Mouse (Mus musculus): ENCODE results near the gene Fgf10. TPM values are rescaled to one million over a fixed set of nuclear protein-coding genes. Genes with fewer than 3 reads are reported as not detected.

Fgf10 gene
- total and polyA plus RNA-seq, 3 experiments = not detected

DNA sequence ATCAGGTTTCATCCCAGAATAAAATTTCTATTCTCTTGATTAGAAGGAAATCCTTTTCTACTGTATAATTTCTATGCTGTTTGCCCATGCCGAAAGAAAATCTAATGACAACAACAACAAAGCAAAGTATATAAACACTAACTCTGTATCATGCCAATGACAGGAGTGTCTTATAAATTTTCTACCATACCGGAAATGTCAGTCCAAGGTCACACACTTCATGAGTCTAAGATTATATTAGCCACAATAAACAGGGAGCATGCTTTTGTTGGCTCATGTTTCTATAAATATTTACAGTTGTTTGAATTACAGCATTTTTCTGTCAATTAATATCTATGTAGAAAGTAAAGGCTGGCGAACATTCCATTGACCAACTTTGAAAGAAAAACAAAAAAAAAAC lies 9.6 kb downstream of the Fgf10 start:
- Histone ChIP-seq H3K4me1 (ENCODE audit: control insufficient read depth in 1 of 2, insufficient read depth in 2 of 2, low read length in 2 of 2) (no peaks in the 10 kb centered on the region), H3K36me3 (ENCODE audit: control insufficient read depth in 1 of 2, insufficient read depth in 2 of 2, low read length in 2 of 2) (no peaks in the 10 kb centered on the region), H3K9ac (ENCODE audit: control insufficient read depth, low read depth, low read length, poor library complexity, severe bottlenecking) (no peak overlapping the region), H3K27me3 (ENCODE audit: control insufficient read depth in 1 of 2, insufficient read depth in 2 of 2, low read length in 2 of 2) (no peaks in the 10 kb centered on the region), H3K9me3 (replicated peaks; ENCODE audit: insufficient read depth, low read length) (no peaks in the 10 kb centered on the region), H3K4me3 (ENCODE audit: control insufficient read depth in 1 of 2, insufficient read depth in 1 of 2, low read depth in 2 of 2, low read length in 2 of 2) (no peak overlapping the region), H3K27ac (ENCODE audit: control insufficient read depth, low read depth, low read length) (no peak overlapping the region), H3K79me2 (ENCODE audit: control insufficient read depth, insufficient read depth, low read length, poor library complexity) (no peaks in the 10 kb centered on the region)
- TF ChIP-seq CHD2 (IDR thresholded peaks at IDR 0.05; ENCODE audit: low read length) (no peak), POLR2AphosphoS2 (IDR thresholded peaks at IDR 0.05; ENCODE audit: low read length) (no peak)
- no peak for DNase-seq (ENCODE audit: low read depth, low spot score)

DNA sequence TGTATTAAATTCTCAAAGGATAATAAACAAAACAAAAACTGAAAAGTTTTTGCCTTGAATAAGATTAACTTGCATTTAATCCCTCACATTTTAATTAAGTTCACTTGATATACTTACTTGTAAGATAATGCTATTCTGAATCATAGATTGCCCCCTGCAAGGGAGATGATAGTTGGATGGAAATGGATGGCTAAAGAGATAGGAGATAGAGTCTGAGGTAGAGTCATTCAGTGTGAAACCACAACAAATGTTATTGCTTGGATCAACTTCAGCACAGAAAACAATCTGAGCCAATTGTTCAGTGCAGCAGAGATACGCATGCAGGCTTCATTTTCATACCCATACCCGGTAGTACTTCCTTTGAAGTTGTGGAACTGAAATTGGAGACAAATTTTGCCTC lies 23.5 kb downstream of the Fgf10 start:
- H3K79me2 ChIP-seq (ENCODE audit: control insufficient read depth, insufficient read depth, low read length, poor library complexity) = no peaks in the 10 kb centered on the region
- no peaks in the 10 kb centered on the region for H3K9me3 ChIP-seq (replicated peaks; ENCODE audit: insufficient read depth, low read length)
- H3K36me3 ChIP-seq (ENCODE audit: control insufficient read depth in 1 of 2, insufficient read depth in 2 of 2, low read length in 2 of 2) = no peaks in the 10 kb centered on the region
- TF ChIP-seq SMC3 (IDR thresholded peaks at IDR 0.05; ENCODE audit: low read depth, low read length) (no peak), POLR2AphosphoS2 (IDR thresholded peaks at IDR 0.05; ENCODE audit: low read length) (no peak), KAT2A (conservative IDR thresholded peaks at IDR 0.05; ENCODE audit: low read depth, low read length) (no peak), ETS1 (IDR thresholded peaks at IDR 0.05; ENCODE audit: low read depth, low read length) (no peak), TAL1 (IDR thresholded peaks at IDR 0.05; ENCODE audit: low read length) (no peak), MYC (IDR thresholded peaks at IDR 0.05; ENCODE audit: low read depth, low read length) (no peak), CHD1 (IDR thresholded peaks at IDR 0.05; ENCODE audit: low read depth, low read length) (no peak), POLR2AphosphoS5 (IDR thresholded peaks at IDR 0.05; ENCODE audit: borderline replicate concordance, low read depth, low read length) (no peak)
- H3K4me1 ChIP-seq (ENCODE audit: control insufficient read depth in 1 of 2, insufficient read depth in 2 of 2, low read length in 2 of 2) = no peaks in the 10 kb centered on the region
- H3K4me3 ChIP-seq (ENCODE audit: control insufficient read depth in 1 of 2, insufficient read depth in 1 of 2, low read depth in 2 of 2, low read length in 2 of 2) = no peak overlapping the region
- H3K27ac ChIP-seq (ENCODE audit: control insufficient read depth, low read depth, low read length) = no peak overlapping the region
- no peak for DNase-seq (ENCODE audit: low read depth, low spot score)
- H3K27me3 ChIP-seq (ENCODE audit: control insufficient read depth in 1 of 2, insufficient read depth in 2 of 2, low read length in 2 of 2) = no peaks in the 10 kb centered on the region; a peak in 1 of 4 replicates
- H3K9ac ChIP-seq (ENCODE audit: control insufficient read depth, low read depth, low read length, poor library complexity, severe bottlenecking) = no peak overlapping the region

DNA sequence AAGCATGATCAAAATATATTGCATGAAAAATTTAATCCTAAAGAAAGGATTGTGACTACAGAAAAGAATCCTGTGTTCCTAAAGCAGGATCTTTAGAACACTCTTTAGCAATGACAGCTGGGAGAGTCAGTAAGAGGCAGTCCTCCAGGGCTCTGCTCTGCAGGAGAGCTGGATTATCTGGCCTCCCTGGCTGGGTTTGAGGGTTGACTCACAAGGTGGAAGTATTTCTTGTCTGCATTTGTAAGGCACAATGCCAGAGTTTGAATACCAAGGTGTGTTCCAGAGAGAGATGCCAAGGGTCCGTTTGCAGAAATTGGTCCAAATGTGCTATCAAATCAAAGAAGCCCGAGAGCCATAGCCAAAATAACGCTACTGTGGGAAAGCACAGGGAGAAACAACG lies 25.5 kb downstream of the Fgf10 start:
- no peaks in the 10 kb centered on the region for H3K9me3 ChIP-seq (replicated peaks; ENCODE audit: insufficient read depth, low read length)
- no peak overlapping the region for H3K9ac ChIP-seq (ENCODE audit: control insufficient read depth, low read depth, low read length, poor library complexity, severe bottlenecking)
- TF ChIP-seq NELFE (IDR thresholded peaks at IDR 0.05; ENCODE audit: low read depth, low read length) = no peak
- no peak for TF ChIP-seq RCOR1 (IDR thresholded peaks at IDR 0.05; ENCODE audit: low read depth, low read length)
- no peak for TF ChIP-seq TBP (IDR thresholded peaks at IDR 0.05; ENCODE audit: low read depth, low read length)
- no peak for TF ChIP-seq JUND (IDR thresholded peaks at IDR 0.05; ENCODE audit: low read depth, low read length)
- TF ChIP-seq TAL1 (IDR thresholded peaks at IDR 0.05; ENCODE audit: low read length) = no peak
- no peak for TF ChIP-seq POLR2AphosphoS5 (IDR thresholded peaks at IDR 0.05; ENCODE audit: borderline replicate concordance, low read depth, low read length)
- no peak for TF ChIP-seq NRF1 (IDR thresholded peaks at IDR 0.05; ENCODE audit: insufficient read depth, low read depth, low read length, poor library complexity, severe bottlenecking)
- TF ChIP-seq GATA1 (IDR thresholded peaks at IDR 0.05; ENCODE audit: low read depth, low read length) = no peak
- TF ChIP-seq SMC3 (IDR thresholded peaks at IDR 0.05; ENCODE audit: low read depth, low read length) = no peak
- TF ChIP-seq CTCF (IDR thresholded peaks at IDR 0.05 in 2 of 3, conservative IDR thresholded peaks at IDR 0.05 in 1 of 3; ENCODE audit: control insufficient read depth in 1 of 3, insufficient read depth in 1 of 3, low read depth in 2 of 3, low read length in 3 of 3, poor library complexity in 1 of 3, severe bottlenecking in 1 of 3) = no peak
- TF ChIP-seq POLR2AphosphoS2 (IDR thresholded peaks at IDR 0.05; ENCODE audit: low read length) = no peak
- no peak for TF ChIP-seq USF1 (IDR thresholded peaks at IDR 0.05; ENCODE audit: low read depth, low read length)
- no peaks in the 10 kb centered on the region for H3K79me2 ChIP-seq (ENCODE audit: control insufficient read depth, insufficient read depth, low read length, poor library complexity)
- DNase-seq (ENCODE audit: low read depth, low spot score) = no peak
- no peak overlapping the region for H3K4me3 ChIP-seq (ENCODE audit: control insufficient read depth in 1 of 2, insufficient read depth in 1 of 2, low read depth in 2 of 2, low read length in 2 of 2)
- H3K36me3 ChIP-seq (ENCODE audit: control insufficient read depth in 1 of 2, insufficient read depth in 2 of 2, low read length in 2 of 2) = no peaks in the 10 kb centered on the region
- H3K4me1 ChIP-seq (ENCODE audit: control insufficient read depth in 1 of 2, insufficient read depth in 2 of 2, low read length in 2 of 2) = no peaks in the 10 kb centered on the region
- H3K27ac ChIP-seq (ENCODE audit: control insufficient read depth, low read depth, low read length) = no peak overlapping the region
- H3K27me3 ChIP-seq (ENCODE audit: control insufficient read depth in 1 of 2, insufficient read depth in 2 of 2, low read length in 2 of 2) = no peaks in the 10 kb centered on the region; a peak in 1 of 4 replicates
